Mouse (Mus musculus) spleen, adult 2 months (tissue): ENCODE measurements around the gene Sugp1.

Experiments used
- CTCF ChIP-seq: fragments of 200-500 bp; IDR thresholded peaks from 2 replicates; pipeline ENCODE4 v1.5.1; 2011; ENCODE audit warnings: mild to moderate bottlenecking, inconsistent platforms; ENCODE audit not compliant: insufficient read depth, insufficient read length, insufficient replicate concordance; ENCODE audit errors: extremely low read depth
- POLR2A ChIP-seq: fragments of 200-500 bp; IDR thresholded peaks from 2 replicates; pipeline ENCODE4 v1.6.1; 2011; ENCODE audit warnings: low read depth, low read length, inconsistent platforms

DNA sequence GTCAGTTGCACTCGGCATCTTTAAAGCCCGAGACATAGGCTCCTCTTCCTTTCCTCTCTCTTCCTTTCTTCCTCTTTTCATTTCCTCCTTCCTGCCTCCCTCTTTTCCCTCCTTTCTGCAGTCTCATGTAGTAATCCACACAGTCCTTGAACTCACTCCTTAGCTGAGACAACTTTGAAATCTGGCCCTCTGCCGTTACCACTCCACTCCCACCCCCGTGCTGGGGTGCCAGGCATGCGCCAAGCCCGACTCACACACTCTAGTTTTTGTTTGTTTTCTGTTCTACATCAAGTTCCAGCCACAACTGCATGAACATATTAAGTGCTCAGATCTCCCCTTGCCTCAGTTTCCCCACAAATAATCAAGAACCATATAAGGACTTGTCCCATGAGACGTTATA lies 62.3 kb downstream of the Sugp1 start:
- TF ChIP-seq CTCF (no peak), POLR2A (no peak)
